Mouse (Mus musculus): Measurements from ENCODE around the gene Sypl2. TPM values are rescaled to one million over a fixed set of nuclear protein-coding genes. Genes with fewer than 3 reads are reported as not detected.
A peak's percentile ranks its signal among the peaks of the same experiment; 100 is the strongest.

Sypl2 gene
- polyA plus RNA-seq, 1 experiment = 2.3 TPM

DNA sequence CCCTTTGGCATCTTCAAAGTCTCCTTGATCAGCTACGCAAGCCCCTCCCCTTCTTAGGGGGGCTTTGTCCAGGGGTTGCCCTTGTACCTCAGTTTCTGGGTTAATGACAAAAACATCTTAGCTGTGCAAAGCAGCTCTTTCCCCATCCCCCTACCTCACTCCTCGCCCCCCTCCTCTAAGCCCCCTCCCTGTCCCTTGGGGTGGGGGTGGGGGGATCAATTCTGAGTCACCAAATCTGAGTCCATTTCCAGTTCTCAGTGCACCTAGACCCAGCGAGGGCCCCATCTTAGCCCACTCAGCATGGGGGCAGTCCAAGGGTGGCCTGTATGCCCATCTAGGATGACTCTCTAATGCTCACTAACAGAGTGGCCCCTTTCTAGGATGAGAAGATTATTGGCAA lies 17.4 kb downstream of the Sypl2 start:
- no peak for DNase-seq (ENCODE audit: low read depth, low spot score)
- 89% methylated on average over 3 of the region's 3 CpGs for WGBS

DNA sequence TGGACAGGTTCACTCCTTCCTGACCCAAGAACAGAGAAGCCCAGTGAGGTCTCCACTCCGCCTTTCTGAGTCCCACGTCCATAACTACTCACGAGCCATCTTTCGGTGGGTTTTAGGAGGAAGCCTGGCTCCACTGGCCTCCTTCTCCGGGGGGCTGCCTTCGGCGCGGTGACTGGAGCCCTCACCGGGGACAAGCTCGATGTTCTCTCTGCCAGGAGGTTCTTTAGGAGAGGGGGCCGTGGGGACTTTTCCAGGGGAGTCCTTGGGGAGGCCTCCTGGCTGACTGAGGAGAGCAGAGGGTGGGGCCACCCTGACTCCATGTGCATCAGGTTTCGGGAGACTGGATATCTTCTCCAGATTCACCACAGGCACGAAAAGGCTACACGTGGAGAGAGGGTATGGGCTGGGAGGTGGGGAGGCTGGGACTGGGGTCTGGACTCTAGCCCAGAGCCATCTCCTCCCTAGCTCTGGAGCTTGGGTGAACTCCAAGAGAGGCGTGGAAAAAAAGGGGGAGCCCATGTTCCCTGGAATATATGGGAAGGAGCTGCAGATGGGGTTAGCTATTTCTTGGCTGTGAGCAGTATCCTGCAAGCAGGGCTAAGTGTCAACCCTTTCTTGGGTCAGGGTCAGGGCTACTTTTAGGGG lies 19.6 kb downstream of the Sypl2 start:
- WGBS = 83% methylated on average over 15 of the region's 15 CpGs

DNA sequence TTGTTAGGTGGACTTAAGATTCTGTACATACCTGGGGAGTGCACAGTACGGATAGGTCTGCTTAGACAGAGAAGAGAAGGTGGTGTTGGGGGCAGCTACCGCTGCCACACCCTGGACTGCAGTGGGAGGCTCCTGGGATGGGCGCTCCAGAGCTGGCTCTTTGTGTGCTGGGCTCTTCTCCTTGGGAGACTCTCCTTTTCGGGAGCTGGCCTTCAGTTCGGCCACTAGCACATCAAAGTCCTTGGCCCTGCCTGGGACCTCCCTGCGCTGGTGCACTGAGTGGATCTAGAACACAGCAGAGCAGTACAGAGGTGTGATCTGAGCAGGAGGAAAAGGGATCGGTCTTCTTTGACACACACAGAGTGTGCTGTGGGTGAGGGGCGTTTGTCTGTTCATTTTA lies 20.8 kb downstream of the Sypl2 start:
- DNase-seq (ENCODE audit: low read depth, low spot score) = no peak
- WGBS = 86% methylated on average over 8 of the region's 8 CpGs

More for the DNA sequence above, 19.6 kb downstream of the Sypl2 start:
- DNase-seq (ENCODE audit: low read depth, low spot score) = no peak

DNA sequence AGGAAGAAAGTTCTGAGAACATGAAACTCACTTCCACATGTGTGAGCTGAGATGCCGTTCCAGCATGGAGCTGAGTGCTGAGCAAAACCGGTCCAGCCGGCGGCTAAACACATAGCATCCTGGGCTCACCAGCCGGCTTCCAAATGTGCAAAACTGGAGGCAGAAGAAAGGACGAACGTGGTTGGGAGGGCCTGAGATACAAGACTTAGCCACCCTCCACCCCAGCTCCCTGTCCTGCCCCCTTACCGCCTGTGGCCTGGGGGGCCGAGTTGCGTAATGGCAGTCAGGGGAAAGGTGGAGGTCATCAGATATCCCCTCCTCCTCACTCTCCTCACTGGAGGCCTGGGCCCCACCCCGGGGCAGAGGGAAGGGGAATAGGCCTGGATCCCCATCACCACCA lies 22.0 kb downstream of the Sypl2 start:
- 86% methylated on average over 11 of the region's 11 CpGs for WGBS
- no peak for DNase-seq (ENCODE audit: low read depth, low spot score)

DNA sequence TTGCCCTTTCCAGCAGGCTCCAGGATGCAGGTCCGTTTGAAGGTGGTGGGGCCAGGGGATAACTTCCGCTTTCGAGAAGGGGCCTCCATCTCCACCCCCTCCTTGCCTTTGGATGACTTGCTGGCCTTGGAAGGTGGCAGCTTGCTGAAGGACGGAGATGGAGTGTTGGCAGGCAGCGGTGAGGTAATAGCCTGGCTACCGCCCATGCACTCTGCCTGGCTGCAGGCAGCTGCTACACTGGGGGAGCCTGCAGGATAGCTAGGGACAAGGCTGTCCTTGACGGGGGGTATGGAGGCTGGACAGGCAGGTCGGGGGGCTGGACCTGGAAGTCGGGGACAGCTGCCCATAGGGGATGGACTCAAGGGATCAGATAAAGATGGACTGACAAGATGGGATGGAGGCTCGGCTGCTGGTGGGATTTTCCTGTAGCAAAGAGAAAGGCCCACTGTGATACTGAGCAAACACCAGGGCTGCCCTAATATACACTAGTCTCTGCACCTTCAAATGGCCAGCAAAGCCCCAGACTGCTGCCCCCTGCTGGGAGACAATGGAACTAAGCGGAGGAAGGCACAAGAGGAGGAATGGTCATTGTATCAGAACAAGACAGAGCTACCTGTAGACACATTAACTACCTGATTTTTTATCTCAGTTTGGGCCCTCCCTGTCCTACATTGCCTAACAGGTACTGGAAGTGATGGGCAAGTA lies 22.7 kb downstream of the Sypl2 start:
- DNase-seq (ENCODE audit: low read depth, low spot score) = peak; percentile 65
- WGBS = 81% methylated on average over 11 of the region's 11 CpGs

DNA sequence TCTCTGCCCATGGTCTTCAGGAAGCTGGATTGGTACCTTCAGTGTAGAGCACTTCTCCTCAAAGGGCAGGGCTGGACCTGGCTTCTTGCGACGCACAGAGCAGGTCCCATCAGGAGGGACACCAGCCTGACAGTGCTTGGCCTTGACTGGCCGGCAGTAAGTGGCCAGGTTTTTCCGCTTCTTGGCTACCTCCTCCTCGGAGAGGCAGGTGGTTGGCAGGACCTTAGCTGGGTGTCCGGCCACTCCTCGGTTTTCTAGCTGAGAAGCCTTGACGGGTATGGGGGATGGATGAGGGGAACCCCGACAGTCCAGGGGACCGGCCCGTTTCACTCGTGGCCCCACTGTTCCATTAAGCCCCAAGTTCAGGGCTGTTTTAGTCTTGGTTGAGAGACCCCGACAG lies 23.2 kb downstream of the Sypl2 start:
- WGBS = 93% methylated on average over 13 of the region's 13 CpGs
- DNase-seq (ENCODE audit: low read depth, low spot score) = no peak

DNA sequence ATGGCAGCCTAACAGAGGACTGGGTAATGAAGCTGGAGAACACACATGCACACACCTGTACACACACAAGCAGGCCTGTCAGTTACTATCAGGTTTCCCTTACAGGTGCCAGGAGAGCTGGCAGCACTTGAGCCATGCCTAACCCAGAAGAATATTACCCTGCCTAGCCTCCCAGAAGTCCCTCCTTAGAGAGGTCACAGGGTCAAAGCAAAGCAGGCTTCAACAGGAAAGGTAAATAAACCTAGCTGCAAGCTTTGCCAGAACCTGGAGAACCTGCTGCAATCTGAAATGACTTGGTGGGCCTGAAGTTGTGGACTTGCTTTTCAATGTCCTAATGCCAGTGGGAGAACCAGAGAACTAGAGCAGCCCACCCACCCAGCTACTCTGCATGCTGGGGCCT lies 23.9 kb downstream of the Sypl2 start:
- no peak for DNase-seq (ENCODE audit: low read depth, low spot score)

DNA sequence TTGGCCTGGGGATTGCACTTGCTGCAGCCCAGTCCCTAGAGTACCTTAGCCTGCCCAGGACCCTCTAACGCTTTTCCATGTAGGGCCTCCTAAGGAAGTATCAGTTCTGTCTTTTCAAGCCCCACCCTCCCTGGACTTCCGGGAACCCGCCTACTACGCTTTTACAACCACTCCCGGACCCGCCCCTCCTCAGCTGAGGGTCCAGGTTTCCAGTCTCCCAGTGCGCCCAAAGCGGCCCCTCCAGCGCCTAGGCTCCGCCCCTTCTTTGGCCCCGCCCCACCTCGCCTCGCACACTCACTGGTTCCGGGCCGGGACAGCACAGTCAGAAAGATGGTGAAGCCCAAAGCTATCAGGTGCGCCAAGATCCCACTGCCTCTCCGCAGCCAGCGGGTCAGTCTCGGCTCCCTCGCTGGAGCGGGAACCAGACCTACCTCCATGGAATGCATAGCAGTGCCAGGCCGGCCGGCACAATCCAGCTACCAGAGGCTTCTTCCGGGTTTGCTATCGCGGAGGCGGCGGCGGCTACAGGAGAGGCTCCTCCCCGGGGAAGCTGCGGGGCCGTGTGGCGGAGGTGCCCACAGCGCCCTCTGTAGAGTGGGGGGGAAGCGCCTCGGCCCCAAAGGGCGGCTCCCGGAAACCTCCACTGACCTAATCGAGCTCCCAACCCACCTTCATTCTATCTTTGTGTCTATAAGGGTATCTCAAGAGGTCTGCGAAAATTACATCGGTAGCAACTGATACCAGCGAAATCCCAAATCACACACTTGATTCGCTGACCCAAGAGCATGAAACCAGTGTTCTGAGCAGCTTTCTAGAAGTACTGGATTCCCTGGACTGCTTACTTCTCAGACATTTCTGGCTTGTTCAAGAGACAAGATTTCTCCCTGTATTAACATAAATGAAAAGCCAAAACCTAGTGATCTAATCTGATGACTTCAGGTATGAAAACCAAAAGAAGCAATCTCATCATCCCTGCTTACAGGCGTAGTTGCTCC lies 25.8 kb downstream of the Sypl2 start, which contains the start of gene Cyb561d1:
TSS of gene Cyb561d1 (minus strand) at position 884 of the 995 bp plus-strand sequence.
- WGBS = 3% methylated on average over 44 of the region's 44 CpGs
- peak; percentile 91 for DNase-seq (ENCODE audit: low read depth, low spot score)

DNA sequence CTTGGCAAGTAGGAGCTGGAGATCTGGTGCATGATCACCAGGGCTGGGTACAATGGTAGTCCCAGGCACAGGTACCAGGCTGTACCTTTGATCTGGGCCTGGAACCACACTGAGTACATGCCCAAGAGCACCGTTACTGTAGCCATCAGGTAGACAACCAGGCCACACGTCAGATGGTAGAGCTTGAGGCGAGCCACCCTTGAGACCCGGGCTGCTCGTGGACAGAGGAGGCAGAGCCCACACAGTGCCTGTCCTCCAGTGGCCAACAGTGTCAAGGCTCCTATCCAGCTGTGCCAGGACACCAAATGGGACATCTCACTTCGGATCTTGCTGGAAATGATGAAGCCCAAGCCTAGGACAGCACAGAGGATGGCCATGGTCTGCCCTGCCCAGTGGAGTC lies 27.2 kb downstream of the Sypl2 start:
- no peak for DNase-seq (ENCODE audit: low read depth, low spot score)
- 92% methylated on average over 6 of the region's 6 CpGs for WGBS

DNA sequence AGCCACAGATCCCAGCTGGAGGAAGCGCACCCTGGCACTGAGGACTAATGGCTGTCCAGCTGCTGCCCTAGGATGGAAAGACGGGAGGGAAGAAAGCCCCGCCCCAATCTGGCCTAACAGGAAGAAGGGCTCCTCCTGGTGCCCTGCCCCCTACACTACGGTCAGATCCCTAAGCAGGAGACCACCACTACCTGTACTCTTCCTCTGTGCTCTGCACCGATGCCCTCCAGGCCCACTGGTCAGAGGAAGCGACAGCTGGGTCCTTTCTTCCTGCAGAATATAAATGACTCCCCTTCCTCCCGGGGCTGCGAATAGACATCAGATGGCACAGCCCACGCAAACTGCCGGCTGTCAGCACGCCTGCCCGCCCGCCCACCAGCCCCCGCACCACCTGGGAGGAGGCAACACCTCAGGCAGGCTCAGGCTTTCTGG lies 29.4 kb downstream of the Sypl2 start:
- WGBS = 37% methylated on average over 14 of the region's 14 CpGs
- no peak for DNase-seq (ENCODE audit: low read depth, low spot score)

DNA sequence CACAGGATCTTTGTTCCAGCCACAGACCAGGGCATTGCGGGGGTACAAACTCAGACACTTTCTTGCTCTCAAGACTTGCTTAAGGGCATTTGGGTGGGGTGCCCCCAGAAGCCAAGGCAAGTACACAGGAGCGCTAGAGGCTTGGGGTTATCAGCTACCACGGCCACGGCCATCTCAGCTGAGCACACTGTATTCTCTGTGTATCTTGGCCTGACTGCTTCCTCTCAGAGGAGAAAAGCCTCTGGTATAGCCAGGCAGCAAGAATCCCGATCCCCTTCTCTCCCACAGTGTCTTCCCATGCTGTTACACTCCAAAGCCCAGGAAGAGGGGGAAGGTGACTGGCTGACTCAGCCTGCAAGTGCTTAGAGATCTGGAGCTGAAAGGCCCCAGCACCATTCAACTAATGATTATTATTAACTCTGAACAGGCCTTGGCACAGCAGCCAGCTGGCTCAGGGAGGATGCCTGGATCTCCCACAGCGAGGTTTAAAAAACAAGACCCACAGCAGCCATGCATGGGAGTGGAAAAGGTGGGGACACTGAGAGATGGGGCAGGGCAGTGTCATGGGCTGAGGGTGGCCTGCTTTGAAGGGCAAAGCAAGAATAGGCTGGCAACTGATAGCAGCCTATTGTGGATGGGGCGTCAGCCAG lies 30.4 kb downstream of the Sypl2 start:
- WGBS = 87% methylated on average over 7 of the region's 7 CpGs
- no peak for DNase-seq (ENCODE audit: low read depth, low spot score)

DNA sequence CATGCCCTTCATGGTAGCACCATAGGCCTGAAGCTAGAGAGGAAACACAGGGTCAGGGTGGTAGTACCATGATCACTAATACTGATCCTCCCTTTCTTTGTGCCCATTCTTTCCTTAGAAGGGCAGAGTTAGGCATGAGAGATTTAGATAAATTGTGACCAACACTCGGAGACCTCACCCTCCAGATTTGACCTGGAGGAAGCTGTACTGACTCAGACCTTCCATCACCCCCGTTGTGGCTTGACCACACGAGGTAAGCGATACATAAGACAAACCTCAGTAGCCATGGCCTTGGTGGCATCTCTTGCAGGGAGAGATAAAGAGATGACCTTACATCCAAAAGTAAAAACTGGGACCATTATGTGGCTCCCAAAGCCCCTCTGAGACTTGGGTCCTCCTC lies 31.2 kb downstream of the Sypl2 start:
- DNase-seq (ENCODE audit: low read depth, low spot score) = no peak
- WGBS = 89% methylated on average over 4 of the region's 4 CpGs

DNA sequence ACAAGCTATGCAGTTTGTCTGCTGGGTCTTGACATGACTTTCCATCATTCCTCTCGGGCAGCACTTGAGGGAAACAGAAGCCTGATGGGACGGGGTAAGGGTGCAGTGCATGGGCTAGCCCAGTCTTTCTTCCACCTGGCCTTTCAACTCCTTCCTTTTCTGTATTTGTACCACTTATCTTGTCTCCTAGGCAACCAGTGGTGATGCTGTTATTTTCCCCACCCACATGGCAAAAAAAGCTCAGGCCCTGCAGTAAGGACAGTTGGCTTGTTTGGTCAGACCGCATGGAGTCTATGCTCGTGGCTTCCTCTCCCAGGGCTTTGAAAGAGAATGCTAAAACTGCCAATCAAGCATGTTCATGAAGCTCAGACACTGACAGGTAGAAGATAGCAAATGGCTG lies 32.8 kb downstream of the Sypl2 start:
- 70% methylated on average over 4 of the region's 4 CpGs for WGBS
- no peak for DNase-seq (ENCODE audit: low read depth, low spot score)

DNA sequence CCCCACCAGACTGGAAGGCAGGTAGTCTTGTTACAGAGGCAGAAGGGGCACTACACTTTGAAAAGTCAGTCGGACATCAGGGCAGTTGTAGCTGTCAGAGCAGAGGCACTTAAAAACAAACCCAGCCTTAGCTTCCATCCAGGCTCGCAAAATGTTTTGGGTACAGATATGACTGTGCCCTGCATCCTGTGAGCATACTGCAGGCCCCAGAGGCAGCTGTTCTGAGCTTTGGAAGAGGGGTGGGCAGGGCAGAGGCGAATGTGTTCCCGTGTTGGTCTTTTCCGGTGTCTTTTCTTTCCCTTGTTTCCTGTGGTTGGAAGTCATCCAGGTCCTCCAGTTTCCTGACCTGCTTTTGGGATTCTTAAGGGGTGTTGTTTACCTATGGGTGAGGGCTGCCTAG lies 36.6 kb downstream of the Sypl2 start:
- WGBS = 28% methylated on average over 5 of the region's 5 CpGs
- no peak for DNase-seq (ENCODE audit: low read depth, low spot score)

DNA sequence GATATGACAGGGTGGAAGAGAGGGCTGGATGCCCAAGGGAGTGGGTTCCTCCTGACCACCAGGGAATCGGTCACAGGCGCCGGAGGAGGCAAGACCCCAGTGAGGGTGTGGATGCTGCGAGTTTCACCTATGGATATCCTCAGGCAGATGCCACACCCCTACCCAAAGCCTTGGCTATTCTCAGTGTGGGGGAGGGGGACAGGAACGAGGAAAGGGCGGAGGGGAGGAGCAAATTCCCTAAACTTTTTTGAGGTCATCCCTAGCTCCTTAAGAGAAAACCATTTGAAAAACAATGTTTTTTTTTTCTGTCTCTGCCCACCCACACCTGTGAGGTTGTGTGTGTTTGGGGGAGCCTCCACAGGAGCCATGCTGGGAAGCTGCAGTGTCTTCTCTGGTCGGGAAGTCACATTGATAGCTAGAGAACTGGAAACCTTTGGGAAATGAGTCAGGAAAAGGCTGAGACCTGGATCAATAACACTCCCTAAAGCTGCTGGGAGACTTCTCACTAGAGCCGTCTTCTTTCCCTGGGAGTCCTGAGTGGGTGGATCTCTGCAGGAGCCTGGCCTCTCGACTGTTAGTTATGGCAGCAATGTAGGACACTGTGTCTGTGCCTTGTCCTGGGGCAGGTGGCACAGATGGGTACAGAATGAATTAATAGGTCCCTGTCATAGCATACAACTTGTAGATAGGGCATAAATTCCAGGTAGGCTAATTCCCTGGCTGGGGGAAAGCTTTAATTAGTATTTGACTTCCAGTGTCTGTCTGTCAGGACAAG lies 37.5 kb downstream of the Sypl2 start:
- DNase-seq (ENCODE audit: low read depth, low spot score) = no peak
- WGBS = 84% methylated on average over 9 of the region's 9 CpGs

DNA sequence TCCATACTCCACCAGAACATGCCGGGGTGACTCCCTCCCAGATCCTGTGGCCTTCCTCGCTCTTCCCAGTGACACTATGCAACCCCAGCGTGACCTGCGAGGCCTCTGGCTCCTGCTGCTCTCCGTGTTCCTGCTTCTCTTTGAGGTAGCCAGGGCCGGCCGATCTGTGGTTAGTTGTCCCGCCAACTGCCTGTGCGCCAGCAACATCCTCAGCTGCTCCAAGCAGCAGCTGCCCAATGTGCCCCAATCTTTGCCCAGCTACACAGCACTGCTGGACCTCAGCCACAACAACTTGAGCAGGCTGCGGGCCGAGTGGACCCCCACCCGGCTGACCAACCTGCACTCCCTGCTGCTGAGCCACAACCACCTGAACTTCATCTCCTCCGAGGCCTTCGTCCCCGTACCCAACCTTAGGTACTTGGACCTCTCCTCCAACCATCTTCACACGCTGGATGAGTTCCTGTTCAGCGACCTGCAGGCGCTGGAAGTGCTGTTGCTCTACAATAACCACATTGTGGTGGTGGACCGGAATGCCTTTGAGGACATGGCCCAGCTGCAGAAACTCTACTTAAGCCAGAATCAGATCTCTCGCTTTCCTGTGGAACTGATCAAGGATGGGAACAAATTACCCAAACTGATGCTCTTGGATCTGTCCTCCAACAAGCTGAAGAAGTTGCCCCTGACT lies 39.2 kb downstream of the Sypl2 start:
- 76% methylated on average over 20 of the region's 20 CpGs for WGBS
- DNase-seq (ENCODE audit: low read depth, low spot score) = no peak

DNA sequence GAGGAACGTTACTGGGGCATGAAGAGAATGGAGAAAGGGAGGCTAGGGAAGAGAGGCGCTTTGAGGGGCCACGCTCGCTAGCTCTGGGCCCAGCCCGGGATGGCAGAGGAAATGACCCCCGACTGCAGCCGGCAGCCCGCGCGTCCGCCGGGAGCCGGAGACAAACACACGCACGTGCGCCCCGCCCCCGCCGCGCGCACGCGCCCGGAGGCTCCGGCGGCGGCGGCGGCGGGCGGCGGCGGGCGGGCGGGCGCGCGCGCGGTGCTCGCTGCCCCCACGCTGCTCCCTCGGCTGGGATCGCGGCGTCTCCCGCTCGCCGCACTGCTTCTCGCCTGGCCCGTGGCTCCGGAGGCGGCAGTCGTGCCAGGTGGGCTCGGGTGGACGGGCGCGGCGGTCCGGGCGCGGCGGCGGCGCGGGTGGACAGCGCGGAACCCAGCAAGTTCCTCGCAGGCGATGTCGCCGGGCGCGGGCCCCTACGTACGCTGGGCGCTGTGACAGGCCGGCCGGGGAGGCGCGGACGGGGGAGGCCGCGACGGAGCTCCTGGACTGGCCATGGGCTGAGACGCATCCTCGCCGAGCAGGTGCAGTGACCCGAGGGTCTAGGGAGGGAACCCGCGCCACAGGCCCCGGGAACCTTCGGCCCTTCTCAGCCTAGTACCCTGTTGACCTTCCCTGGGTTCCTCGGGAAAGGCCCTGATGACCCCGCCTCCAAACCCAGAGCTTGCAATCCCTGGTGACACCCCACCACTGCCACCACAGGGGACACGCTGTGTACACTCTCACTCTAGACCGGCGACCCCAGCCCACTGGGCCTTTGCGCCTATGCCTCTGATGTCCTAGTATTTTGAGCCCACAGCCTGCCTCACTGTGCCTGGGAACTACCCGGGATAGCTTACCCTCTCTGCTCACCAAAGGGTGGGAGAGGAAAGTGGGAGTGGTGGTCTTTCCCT lies 40.1 kb downstream of the Sypl2 start, which contains the start of gene Amigo1:
TSS of gene Amigo1 (plus strand) at position 238 of the 950 bp plus-strand sequence.
- WGBS = 2% methylated on average over 87 of the region's 100 CpGs
- no peak for DNase-seq (ENCODE audit: low read depth, low spot score)
